Mouse (Mus musculus) granulocyte monocyte progenitor cell, adult 5-6 weeks (primary cell): ENCODE results near the gene Erlec1. TPM values are rescaled to one million over a fixed set of nuclear protein-coding genes. Genes with fewer than 3 reads are reported as not detected.
A peak's percentile ranks its signal among the peaks of the same experiment; 100 is the strongest.

Experiments
- ATAC-seq: replicated peaks from 2 replicates; pipeline ENCODE4 v1.8.0; 2016; ENCODE audit warnings: mild to moderate bottlenecking, moderate TSS enrichment, inconsistent platforms; ENCODE audit not compliant: poor library complexity, severe bottlenecking
- total RNA-seq, 2 experiments: library from RNA; stranded (forward) in 1 of 2; stranded (reverse) in 1 of 2; fragments of 200-712, 200-1000 nt in 1 of 2; fragments of >200 nt in 1 of 2; fragmentation: Nextera tagmentation in 1 of 2; gene quantifications; 2 replicates each; pipeline ENCODE4 v1.2.3; 2014 to 2017

Gene Erlec1
- 33.5 and 34.9 TPM in 2 replicates for total RNA-seq (2014; fragmentation: Nextera tagmentation)
- 27.1 and 33.7 TPM in 2 replicates for total RNA-seq (2017)

DNA sequence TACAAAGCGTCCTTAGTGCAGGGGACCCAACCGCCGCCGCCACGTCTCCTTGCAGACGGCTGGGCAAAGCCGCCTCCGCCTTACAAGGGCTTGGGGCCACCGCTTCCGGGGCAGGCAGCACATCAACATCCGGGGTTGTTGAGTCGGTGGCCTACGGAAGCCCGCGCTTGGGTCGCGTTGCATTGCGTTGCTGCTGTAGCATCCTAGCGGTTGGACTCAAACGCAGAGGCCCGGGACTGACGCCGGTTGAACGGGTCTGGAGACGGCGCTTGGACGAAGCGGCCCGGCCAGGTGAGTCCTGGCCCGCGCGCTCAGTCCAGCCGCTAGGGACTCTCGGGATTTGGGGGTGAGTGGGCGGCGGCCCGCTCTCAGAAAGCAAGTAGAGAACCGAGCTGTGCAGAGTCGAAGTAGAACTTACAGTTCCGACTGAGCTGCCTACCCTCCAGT lies at the start of gene Erlec1:
Gene Erlec1, minus strand, starts transcription at position 57 of the 447 bp plus-strand sequence.
- ATAC-seq: peak; percentile 98

DNA sequence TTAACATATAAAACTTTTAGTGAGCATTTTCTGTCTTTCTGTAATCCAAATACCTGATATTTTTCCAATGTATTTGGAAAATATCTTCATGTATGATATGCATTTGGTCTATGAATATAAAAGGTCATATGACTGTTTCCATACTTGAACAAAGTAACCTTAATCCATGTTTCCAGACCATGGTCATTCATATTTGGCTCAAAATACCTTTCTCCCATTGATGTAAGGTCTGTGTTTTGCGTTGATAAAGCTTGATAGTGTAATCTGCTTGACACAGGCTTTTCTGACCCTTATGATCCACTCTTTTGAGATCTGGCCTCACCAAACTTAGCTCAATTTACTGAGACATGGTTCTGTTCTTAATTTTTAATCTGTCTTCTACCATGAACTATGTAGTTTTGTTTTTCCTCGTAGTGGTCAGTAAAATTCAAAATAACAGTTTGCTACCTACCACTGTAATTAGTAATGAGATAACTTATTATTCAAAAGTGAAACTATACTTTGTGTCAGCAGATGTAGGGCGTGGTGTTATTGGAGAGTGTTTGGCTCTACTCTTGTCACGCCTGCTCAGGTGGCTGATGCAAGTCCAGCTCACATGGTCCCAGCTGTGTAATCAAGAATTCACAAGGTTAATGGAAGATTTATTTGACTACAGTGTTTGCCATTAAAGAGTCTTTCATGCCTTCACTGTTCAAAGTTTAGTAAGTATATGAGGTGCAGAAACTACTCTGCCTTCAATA lies 47.2 kb upstream of the Erlec1 start:
- no peak for ATAC-seq

DNA sequence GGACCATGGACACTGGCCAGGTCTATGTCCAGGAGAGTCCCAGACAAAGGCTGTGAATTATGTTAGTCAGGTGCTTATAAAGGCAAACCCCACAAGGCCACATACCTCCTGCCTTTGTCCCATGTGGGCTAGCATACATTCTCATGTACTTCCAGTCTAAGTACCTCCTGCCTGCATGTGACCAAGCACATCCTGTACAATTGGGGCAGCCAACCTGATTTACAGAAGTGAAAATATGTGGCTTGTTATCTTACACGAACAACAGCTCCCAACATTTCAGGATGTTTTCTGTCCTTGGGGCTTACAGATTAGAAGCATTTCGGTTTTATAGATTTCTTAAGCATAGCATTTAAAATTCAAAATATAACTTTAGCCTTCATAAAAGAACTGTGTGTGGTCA lies 45.9 kb upstream of the Erlec1 start:
- peak; percentile 90 for ATAC-seq

DNA sequence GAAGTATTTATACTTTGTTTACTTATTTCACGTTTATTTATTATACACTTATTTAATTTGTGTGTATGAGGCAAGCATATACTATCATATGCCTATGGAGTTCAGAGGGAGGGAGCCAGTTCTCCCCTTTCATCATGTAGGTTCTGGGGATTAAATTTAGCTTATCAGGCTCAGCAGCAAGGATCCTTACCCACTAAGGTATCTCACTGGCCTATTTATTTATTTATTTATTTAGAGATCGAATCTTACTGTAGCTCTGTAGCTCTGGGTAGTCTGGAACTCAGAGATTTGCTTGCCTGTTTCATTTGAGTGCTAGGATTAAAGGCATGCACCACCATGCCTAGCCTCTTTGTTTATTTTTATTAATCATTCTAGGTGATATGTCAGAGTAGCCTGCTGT lies 44.6 kb upstream of the Erlec1 start:
- no peak for ATAC-seq

DNA sequence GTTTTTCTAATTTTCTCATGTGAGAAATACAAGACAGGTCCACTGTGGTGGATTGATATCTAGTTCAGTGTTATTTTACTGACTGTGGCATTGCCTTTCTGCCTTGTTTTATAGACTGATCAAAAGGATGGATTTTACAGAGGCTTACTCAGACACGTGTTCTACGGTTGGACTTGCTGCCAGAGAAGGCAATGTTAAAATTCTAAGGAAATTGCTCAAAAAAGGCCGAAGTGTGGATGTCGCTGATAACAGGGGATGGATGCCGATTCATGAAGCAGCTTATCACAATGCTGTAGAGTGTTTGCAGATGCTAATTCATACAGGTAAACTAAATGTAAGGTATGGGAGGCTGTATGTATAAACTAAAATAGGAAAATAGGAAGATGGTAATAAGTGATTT lies 44.1 kb upstream of the Erlec1 start:
- no peak for ATAC-seq

DNA sequence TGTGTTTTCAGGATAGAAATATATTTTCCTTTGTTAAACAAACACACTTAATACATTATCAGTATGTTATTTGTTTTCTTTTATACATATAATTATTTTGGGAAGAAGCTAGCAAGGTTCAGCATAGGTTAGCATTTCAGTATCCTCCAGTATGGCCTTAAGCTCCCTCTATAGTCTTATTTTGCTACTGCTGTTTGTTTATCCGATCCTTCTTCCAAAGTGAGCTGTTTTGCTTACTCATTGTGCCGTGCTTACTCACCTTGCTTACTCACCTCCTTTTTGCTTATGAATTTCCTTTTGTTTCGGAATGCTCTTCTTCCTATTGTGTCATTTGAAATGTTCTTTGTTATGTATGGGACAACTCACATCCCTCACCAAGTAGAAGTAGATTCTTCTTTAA lies 42.5 kb upstream of the Erlec1 start:
- no peak for ATAC-seq

DNA sequence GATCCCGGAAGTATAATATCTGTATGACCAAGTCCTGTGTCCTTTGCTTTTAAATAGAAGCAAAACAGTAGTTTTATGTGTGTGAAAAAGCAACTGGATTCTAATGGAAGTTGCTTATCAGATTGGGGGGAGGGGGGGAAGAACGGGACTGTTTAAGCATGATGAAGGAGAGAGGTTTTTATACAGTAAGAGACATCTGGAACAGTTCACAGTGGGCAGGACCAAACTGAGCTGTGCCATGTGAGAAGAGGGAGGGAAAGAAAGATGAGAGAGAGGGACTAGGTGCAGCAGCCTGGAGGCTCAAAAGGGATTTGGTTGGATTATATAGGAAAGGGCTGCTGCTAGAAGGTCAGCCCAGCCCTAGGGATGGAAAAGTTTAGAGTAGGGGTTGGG lies 32.5 kb upstream of the Erlec1 start:
- peak; percentile 21; the same call in 1 of the 2 replicates for ATAC-seq

DNA sequence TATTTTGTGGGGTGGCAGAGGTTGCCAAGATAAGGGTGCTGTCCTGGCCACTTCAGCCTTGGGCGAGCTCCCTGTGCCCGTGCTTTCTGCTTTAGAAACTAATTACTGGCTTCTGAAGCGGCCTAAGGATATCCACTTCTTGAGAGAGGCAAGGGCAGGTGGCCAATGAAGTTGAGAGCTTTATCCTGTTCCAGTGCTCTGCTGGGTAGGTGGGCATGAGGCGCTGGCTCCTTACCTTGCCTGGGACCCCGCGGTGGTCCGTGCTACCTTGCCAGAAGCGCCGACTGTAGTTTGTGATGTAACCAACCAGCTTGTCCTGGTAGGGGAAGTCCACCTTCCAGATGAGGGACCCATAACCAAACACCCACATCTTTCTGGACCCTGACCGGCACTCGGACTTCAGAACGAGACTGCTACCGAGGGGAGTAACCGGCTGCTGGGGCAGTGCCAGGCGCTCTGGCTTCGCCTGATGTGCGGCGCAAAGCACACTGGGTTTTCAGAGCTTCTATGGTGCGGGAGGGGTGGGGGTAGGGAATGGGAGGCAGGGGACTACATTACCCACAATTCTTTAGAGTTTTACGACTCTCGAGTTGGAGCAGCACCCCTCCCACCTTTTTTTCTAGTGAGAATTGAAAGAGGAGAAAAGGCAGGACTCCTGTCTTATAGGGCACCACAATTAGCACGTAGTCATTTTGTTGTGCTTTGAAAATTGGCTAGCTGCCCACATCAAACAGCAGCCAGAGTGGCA lies 31.9 kb upstream of the Erlec1 start, which contains the start of gene Chac2:
Gene Chac2, minus strand, starts transcription at position 474 of the 748 bp plus-strand sequence.
- peak; percentile 98 for ATAC-seq

DNA sequence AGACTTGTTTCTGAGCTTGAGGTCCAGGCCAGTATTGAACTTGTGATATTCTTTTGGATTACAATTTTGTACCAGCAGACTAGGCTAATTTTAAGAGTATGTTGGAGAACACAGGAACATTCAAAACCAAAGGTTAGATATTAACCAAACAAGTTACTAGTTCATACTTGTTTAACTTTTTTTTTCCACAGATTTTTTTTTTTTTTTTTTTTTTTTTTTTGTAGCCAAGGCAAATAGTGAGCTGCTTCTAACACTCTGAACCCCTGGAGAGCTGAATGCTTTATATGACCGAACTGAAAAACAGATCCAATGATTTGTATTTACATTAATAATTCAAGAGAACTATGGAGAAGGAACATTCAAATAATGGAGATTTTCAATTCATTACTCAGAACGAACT lies 31.1 kb upstream of the Erlec1 start:
- ATAC-seq: no peak

DNA sequence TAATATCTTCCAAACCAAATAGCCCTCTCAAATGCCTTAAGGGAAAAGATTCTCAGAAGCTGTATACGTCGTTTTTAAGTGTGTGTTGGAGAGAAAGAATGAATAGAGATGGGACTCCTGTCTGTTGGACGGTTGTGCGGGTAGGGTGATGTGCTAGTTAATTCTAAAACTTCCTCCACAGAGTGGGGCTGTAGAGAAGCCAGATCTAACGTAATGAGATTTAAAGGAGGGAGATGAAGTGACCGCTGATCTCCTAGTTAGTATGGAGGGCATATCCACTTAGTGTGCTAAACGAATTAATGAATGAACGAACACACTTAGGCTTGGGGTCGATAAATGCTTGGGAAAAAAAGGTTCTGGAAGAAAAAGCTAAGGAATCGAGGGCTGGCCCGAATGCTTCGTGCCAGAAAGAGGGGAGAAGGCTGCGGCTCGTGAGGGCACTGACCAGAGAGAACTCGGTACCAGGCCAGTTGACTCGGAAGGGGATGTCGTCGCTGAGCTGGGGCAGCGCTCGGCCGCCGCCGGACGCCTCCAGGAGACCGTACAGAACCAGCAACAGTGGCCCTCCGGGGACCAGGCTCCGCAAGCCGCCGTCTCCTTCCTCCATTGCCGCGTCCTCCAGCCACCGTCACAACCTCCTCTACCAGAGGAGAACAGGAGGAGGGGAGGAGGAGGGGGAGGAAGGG lies 523 bp downstream of the Erlec1 start:
- ATAC-seq: peak; percentile 63

DNA sequence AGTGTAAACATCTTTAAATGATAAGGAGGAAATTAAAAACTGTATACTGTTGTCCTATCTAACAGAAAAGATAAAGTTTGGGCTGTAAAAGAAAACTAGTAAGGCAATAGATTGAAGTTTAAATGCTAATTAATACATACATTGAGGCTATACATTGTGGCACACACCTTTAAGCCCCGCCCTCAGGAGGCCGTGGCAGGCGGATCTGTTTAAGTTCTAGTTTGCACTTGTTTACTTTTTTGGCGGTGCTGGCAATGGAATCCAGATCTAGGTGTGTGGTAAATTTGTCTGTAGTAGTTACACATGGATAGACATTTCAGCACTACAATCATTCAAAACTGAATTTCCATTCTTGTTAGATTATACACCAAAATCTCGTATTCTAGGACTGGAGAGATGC lies 1.3 kb downstream of the Erlec1 start:
- no peak for ATAC-seq

DNA sequence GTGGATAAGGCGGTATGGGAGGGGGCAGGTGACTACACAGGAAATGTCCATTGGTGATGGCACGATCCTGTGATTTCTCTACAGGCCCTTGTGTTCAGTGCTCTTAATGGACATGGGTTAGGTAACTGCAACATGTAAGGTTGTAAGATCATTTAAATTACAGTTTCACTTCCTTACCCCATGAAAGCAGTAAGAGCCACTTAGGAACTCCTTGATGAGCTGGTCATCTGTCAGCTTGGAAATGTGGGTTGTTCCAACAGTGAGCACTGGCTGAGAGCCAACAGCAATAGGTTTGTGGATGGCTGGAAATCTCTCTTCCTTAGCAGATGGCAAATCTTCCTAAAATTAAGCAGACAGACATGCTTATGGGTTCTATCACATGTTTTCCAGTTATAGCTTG lies 10.6 kb downstream of the Erlec1 start:
- peak; percentile 86 for ATAC-seq

DNA sequence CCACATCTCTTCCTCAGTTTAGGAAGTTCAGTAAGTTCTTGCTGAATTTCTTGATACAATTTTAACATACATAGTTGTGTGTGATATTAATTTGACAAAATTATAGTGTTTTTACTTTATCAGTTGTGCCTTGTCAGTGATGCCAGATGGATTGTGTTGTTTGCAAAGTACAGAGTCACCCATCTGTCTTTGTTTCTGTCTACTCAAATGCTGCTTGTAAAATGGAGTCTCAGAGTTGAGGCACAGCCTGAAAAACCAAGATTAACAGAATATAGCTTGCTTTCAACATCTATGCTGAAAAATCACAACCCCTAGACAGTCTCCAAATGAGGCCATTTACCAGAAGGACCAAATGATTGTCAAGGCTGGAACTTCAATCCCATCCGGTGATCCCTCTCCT lies 25.6 kb downstream of the Erlec1 start:
- ATAC-seq: no peak

DNA sequence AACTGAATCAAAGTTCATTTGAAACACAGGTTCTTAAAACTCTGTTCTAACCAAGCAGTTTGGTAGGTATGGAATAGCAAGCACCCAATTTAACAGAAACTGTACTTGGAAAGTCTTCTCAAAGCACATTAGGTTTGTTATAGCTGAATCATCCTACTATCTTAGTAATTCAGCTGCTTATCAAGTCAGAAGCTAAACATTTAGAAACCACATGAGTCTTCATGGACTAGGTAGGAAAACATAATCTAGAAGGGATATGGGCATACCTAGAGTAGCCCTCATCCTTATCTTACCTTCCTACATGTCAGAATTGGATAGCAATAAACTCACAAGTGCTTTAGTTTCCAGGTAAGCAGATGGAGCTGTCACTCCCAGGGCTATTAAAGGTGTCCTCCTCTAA lies 26.1 kb downstream of the Erlec1 start:
- ATAC-seq: no peak

DNA sequence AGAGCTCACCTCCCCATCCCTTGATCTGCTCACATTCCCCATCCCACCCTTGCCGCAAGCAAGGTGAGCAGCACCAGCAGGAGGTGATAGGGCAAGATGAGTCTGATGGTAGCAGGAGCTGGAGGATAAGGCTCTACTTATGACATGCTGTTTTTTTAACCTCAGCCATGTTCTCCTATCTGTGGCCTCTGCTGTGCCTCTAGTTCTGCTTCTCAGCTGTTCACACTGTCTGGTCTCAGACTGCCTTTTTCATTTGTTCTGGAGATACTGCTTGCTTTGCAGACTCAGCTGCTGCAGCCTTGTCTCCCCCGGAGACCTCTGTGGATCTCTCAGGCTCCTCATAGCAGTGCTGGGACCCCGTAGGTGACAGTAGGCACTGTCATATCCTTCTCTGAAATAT lies 30.9 kb downstream of the Erlec1 start:
- no peak for ATAC-seq

DNA sequence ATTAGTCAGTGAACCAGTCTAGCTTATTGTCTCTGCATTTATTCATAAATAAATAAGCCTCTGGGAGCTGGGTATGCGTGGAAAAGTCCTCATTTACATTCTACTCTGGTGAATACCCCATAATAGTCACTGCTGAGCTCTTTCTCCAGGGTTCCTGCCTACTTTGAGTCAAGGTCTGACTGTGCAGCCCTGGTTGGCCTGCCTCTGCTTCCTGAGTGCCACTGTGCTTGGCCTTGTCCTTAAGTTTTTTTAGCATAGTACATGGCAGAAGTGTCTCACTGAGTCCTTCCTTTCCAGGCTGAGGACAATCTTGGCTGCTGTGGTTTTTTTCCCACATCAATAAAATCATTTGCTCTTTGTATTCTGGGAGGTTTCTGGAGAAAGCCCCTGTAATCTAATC lies 33.5 kb downstream of the Erlec1 start:
- no peak for ATAC-seq

DNA sequence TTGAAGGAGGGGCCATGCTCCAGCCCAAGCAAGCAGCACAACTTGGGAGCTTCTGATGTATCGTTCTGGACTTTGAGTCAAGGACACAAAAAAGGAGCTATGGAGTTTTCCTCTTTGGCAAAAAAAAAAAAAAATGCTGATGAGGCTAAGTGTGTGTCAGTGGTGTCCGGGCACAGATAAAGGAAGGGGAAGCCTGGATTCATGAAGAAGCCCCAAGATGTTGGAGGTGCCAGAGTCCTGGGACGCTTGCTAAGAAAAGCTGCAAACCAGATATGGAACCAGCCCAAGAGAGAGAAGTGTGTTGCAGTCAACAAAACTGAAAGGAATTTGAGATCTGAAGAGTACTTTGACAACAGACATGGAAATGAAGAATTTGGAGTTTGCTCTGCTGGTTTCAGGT lies 41.8 kb downstream of the Erlec1 start:
- ATAC-seq: no peak

DNA sequence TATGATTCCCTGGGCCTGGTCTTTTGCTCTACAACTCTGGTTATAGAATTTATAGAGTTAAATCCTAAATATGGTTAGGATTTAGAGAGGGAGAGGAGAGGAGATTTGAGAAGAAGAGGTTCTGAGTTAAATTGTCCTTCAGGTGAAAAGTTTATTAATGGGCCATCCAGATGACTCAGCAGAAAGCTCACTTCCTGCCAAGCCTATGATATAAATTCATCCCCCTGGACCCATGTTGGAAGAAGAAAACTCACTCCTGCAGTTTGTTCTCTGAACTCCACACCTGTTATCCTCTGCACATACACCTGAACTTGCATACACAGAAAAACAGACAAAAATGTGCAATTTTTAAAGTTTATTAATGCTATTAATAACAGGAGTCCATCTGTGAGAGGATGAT lies 54.8 kb downstream of the Erlec1 start:
- no peak for ATAC-seq

DNA sequence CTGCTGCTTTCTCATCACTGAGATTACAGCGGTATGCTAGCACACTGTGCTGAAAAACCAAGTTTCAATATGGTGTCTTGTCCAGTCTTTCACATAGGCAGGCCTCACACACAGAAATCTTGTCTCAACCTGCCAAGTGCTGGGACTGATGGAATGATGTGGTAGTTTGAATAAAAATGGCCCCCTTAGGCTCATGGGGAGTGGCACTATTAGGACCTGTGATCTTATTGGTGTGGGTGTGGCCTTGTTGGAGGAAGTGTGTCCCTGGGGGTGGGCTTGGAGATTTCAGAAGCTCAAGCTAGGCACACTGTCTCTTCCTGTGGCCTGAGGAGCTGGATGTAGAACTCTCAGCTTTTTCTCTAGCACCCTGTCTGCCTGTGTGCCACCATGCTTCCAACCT lies 57.9 kb downstream of the Erlec1 start:
- no peak for ATAC-seq

DNA sequence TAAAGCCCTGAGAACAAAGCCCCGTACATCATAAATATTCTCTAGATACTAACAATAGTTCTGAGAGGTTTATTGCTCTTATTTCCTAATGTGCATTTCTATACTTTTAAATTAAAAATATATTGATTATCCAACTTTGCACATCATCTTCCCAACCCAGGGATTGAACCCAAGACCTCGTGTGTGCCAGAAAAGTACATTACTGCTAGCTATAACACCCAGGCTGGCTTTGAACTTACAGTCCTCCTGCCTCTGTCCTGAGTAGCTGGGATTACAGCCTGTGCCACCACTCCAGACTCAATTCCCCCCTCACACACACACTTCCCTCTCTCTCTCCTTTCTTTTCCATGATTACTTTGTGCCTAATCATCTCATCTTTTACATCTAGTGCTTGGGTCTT lies 66.0 kb downstream of the Erlec1 start:
- ATAC-seq: no peak
